Mouse (Mus musculus) erythroid progenitor cell, adult 5-6 weeks (primary cell): ENCODE data around the gene Olfr25. TPM values are rescaled to one million over a fixed set of nuclear protein-coding genes. Genes with fewer than 3 reads are reported as not detected.

Source experiments
- ATAC-seq: replicated peaks from 2 replicates; pipeline ENCODE4 v1.8.0; 2016; ENCODE audit warnings: moderate number of reproducible peaks, mild to moderate bottlenecking, moderate TSS enrichment, inconsistent platforms; ENCODE audit not compliant: poor library complexity, low FRiP score, severe bottlenecking
- total RNA-seq, 2 experiments: library from RNA; stranded (forward) in 1 of 2; stranded (reverse) in 1 of 2; fragments of 150-400 nt in 1 of 2; fragments of 186-747, 209-891 nt in 1 of 2; gene quantifications; 2 replicates each; pipeline versions ENCODE4 v1.2.3 to v1.2.4; 2015 to 2017; ENCODE audit warnings: low replicate concordance in 2 of 2

Gene Olfr25
- total RNA-seq (2015; ENCODE audit: low replicate concordance) (not detected in 2 replicates), total RNA-seq (2017; ENCODE audit: low replicate concordance) (0.39 TPM in 1 of 2 replicates, not detected in the other)

DNA sequence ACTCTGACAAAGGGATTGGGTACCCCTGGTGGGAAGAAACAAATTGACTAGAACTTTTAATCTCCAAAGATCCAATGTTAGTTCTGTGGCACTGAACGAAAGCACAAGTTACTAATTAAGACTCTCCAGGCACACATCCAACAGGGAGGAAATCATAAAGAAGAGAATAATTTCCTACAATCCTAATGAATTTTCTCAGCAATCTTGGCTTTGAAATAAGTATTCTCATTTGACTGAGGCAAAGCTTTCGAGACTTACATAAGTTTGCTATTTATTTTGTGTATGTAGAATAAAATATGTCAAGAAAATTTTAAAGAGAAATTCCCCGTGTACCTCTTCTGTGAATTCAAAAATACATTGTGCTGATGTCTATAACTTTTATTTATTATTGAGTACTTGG lies at the start of gene Olfr25:
TSS of gene Olfr25 (plus strand) at position 301 of the 400 bp plus-strand sequence.
- ATAC-seq: no peak

DNA sequence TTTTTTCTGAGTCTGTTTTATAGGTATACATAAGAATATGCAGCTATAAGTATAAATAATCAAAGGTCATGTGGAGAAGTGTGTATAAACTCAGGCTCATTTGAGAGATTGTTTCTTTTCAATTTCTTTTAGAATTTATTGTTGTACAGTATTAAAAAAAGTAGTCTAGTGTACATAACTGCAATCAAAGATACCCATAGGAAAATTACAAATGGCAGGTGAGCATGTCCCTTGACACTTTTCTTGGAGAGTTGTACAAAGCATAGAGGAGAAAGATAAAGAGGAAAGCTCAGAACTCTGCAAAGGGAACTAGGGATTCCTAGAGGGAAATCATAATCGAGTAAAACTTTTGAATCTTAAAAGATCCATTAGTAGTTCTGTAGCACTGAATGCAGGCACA lies 38.1 kb upstream of the Olfr25 start, which contains the start of gene Olfr896-ps1:
TSS of gene Olfr896-ps1 (plus strand) at position 301 of the 400 bp plus-strand sequence.
- no peak for ATAC-seq

GRCm38 (mm10) chr9:38348111-38348510 lies 19.3 kb downstream of the Olfr25 start, which contains the start of gene Olfr898:
Gene Olfr898, plus strand, starts transcription at chr9:38348411.
- no peak for ATAC-seq

DNA sequence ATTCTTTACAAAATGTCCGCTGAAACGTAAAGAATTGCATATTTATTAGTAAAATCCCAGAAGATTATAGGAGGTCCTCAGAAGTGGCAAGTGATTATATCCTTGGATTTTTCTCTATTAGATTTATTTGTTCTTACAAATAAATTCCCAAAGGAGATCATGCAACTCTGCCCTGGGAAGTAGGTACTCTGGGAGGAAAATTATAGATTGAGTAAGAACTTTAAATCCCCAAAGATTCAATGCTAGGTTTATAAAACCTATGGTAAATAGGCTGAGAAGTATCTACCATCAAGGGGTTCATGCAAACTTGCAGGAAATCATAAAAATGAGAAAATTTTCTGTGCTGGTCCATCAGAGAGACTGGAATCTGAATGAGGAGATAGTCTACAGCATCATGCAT lies 37.7 kb downstream of the Olfr25 start, which contains the start of gene Olfr250:
TSS of gene Olfr250 (plus strand) at position 301 of the 400 bp plus-strand sequence.
- ATAC-seq: no peak

DNA sequence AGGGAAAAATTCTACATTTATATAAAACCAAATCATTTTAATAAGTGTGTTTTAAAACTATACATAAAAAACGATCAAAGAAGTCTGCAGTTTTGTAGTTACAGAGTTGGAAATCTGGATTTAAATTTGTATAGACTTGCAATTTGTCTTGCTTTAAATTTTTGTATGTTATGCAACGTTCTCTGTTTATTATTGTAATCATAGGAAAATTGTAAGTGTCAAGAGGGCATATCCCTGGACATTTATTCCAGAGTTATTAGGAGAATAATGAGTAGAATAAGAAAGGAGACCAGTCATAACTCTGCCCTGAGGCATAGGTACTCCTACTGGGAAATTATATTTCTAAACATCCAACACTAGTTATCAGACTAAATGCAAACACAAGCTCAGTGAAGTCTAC lies 47.9 kb downstream of the Olfr25 start, which contains the start of gene Olfr251:
TSS of gene Olfr251 (plus strand) at position 301 of the 400 bp plus-strand sequence.
- no peak for ATAC-seq

Other genes with a start within 250 kb of the Olfr25 start
- not detected in 2 replicates for gene Olfr887, start 245.0 kb upstream of the Olfr25 start, total RNA-seq (2015; ENCODE audit: low replicate concordance)
- not detected in 2 replicates for gene Olfr887, start 245.0 kb upstream of the Olfr25 start, total RNA-seq (2017; ENCODE audit: low replicate concordance)
- not detected in 2 replicates for gene Olfr888, start 220.9 kb upstream of the Olfr25 start, total RNA-seq (2015; ENCODE audit: low replicate concordance)
- not detected in 2 replicates for gene Olfr888, start 220.9 kb upstream of the Olfr25 start, total RNA-seq (2017; ENCODE audit: low replicate concordance)
- gene Olfr889, start 213.9 kb upstream of the Olfr25 start, total RNA-seq (2015; ENCODE audit: low replicate concordance): not detected in 2 replicates
- gene Olfr889, start 213.9 kb upstream of the Olfr25 start, total RNA-seq (2017; ENCODE audit: low replicate concordance): not detected in 2 replicates
- gene Olfr890, start 186.5 kb upstream of the Olfr25 start, total RNA-seq (2015; ENCODE audit: low replicate concordance): not detected in 2 replicates
- not detected in 2 replicates for gene Olfr890, start 186.5 kb upstream of the Olfr25 start, total RNA-seq (2017; ENCODE audit: low replicate concordance)
- gene Olfr891, start 148.2 kb upstream of the Olfr25 start, total RNA-seq (2015; ENCODE audit: low replicate concordance): not detected in 2 replicates
- not detected in 2 replicates for gene Olfr891, start 148.2 kb upstream of the Olfr25 start, total RNA-seq (2017; ENCODE audit: low replicate concordance)
- not detected in 2 replicates for gene Olfr893, start 120.7 kb upstream of the Olfr25 start, total RNA-seq (2015; ENCODE audit: low replicate concordance)
- not detected in 2 replicates for gene Olfr893, start 120.7 kb upstream of the Olfr25 start, total RNA-seq (2017; ENCODE audit: low replicate concordance)
- not detected in 2 replicates for gene Olfr894, start 111.0 kb upstream of the Olfr25 start, total RNA-seq (2015; ENCODE audit: low replicate concordance)
- gene Olfr894, start 111.0 kb upstream of the Olfr25 start, total RNA-seq (2017; ENCODE audit: low replicate concordance): not detected in 2 replicates
- gene Olfr143, start 76.3 kb upstream of the Olfr25 start, total RNA-seq (2015; ENCODE audit: low replicate concordance): not detected in 2 replicates
- gene Olfr143, start 76.3 kb upstream of the Olfr25 start, total RNA-seq (2017; ENCODE audit: low replicate concordance): not detected in 2 replicates
- not detected in 2 replicates for gene Olfr895, start 61.2 kb upstream of the Olfr25 start, total RNA-seq (2015; ENCODE audit: low replicate concordance)
- not detected in 2 replicates for gene Olfr895, start 61.2 kb upstream of the Olfr25 start, total RNA-seq (2017; ENCODE audit: low replicate concordance)
- gene Olfr896-ps1, start 38.0 kb upstream of the Olfr25 start, total RNA-seq (2015; ENCODE audit: low replicate concordance): not detected in 2 replicates
- not detected in 2 replicates for gene Olfr896-ps1, start 38.0 kb upstream of the Olfr25 start, total RNA-seq (2017; ENCODE audit: low replicate concordance)
- gene Olfr898, start 19.4 kb downstream of the Olfr25 start, total RNA-seq (2015; ENCODE audit: low replicate concordance): not detected in 2 replicates
- not detected in 2 replicates for gene Olfr898, start 19.4 kb downstream of the Olfr25 start, total RNA-seq (2017; ENCODE audit: low replicate concordance)
- not detected in 2 replicates for gene Olfr250, start 37.8 kb downstream of the Olfr25 start, total RNA-seq (2015; ENCODE audit: low replicate concordance)
- not detected in 2 replicates for gene Olfr250, start 37.8 kb downstream of the Olfr25 start, total RNA-seq (2017; ENCODE audit: low replicate concordance)
- gene Olfr251, start 48.0 kb downstream of the Olfr25 start, total RNA-seq (2015; ENCODE audit: low replicate concordance): not detected in 2 replicates
- not detected in 2 replicates for gene Olfr251, start 48.0 kb downstream of the Olfr25 start, total RNA-seq (2017; ENCODE audit: low replicate concordance)
- gene Olfr147, start 72.6 kb downstream of the Olfr25 start, total RNA-seq (2015; ENCODE audit: low replicate concordance): not detected in 2 replicates
- not detected in 2 replicates for gene Olfr147, start 72.6 kb downstream of the Olfr25 start, total RNA-seq (2017; ENCODE audit: low replicate concordance)
- gene Olfr901, start 100.4 kb downstream of the Olfr25 start, total RNA-seq (2015; ENCODE audit: low replicate concordance): not detected in 2 replicates
- gene Olfr901, start 100.4 kb downstream of the Olfr25 start, total RNA-seq (2017; ENCODE audit: low replicate concordance): not detected in 2 replicates
- gene Olfr902, start 118.6 kb downstream of the Olfr25 start, total RNA-seq (2015; ENCODE audit: low replicate concordance): not detected in 2 replicates
- not detected in 2 replicates for gene Olfr902, start 118.6 kb downstream of the Olfr25 start, total RNA-seq (2017; ENCODE audit: low replicate concordance)
- not detected in 2 replicates for gene Olfr904, start 134.1 kb downstream of the Olfr25 start, total RNA-seq (2015; ENCODE audit: low replicate concordance)
- gene Olfr904, start 134.1 kb downstream of the Olfr25 start, total RNA-seq (2017; ENCODE audit: low replicate concordance): not detected in 2 replicates
- gene Olfr905, start 142.0 kb downstream of the Olfr25 start, total RNA-seq (2015; ENCODE audit: low replicate concordance): not detected in 2 replicates
- gene Olfr905, start 142.0 kb downstream of the Olfr25 start, total RNA-seq (2017; ENCODE audit: low replicate concordance): not detected in 2 replicates
- gene Olfr906, start 158.0 kb downstream of the Olfr25 start, total RNA-seq (2015; ENCODE audit: low replicate concordance): not detected in 2 replicates
- gene Olfr906, start 158.0 kb downstream of the Olfr25 start, total RNA-seq (2017; ENCODE audit: low replicate concordance): not detected in 2 replicates
- not detected in 2 replicates for gene Olfr907, start 166.7 kb downstream of the Olfr25 start, total RNA-seq (2015; ENCODE audit: low replicate concordance)
- not detected in 2 replicates for gene Olfr907, start 166.7 kb downstream of the Olfr25 start, total RNA-seq (2017; ENCODE audit: low replicate concordance)
- not detected in 2 replicates for gene Olfr911-ps1, start 192.5 kb downstream of the Olfr25 start, total RNA-seq (2015; ENCODE audit: low replicate concordance)
- gene Olfr911-ps1, start 192.5 kb downstream of the Olfr25 start, total RNA-seq (2017; ENCODE audit: low replicate concordance): not detected in 2 replicates
- not detected in 2 replicates for gene Olfr910, start 208.8 kb downstream of the Olfr25 start, total RNA-seq (2015; ENCODE audit: low replicate concordance)
- not detected in 2 replicates for gene Olfr910, start 208.8 kb downstream of the Olfr25 start, total RNA-seq (2017; ENCODE audit: low replicate concordance)